Comparison of ENCODE assay signal across 15 mouse cellular contexts in genomic region chr1:58458867-58459266, GRCm38 (mm10). TPM values are rescaled to one million over a fixed set of nuclear protein-coding genes. Genes with fewer than 3 reads are reported as not detected.
DNase-seq lines count a peak whose midpoint lies in the region; ATAC-seq lines count a peak whose summit lies in the region.
"Had no signal": no experiment of that assay in that cellular context is flagged by ENCODE, and none has a peak within 500 bp of the region (broad histone marks: within the 10 kb centered on the region; RNA-seq: fewer than 3 reads in every experiment).

No protein-coding gene starts in this region.

- DNase-seq in forebrain, embryonic 14.5 days (ENCODE audit: low spot score): peak; percentile 17
- peak; percentile 20 to 31 for DNase-seq in kidney, adult 8-10 months
- peak; percentile 29 for DNase-seq in right cerebral cortex, postnatal 14 days
- DNase-seq in right cerebral cortex, postnatal 36 days (ENCODE audit: low spot score in 2 of 2): no peak
- DNase-seq in right cerebral cortex, postnatal 4 days: peak; percentile 16
- no peak for DNase-seq in spleen, postnatal 14 days (ENCODE audit: low spot score in 2 of 2)
- DNase-seq: layer of hippocampus, postnatal 36 days; lung, adult 18-20 months had no signal

- H3K4me1 ChIP-seq in forebrain, embryonic 14.5 days (ENCODE audit: control insufficient read depth, insufficient read depth, low read length): no peaks in the 10 kb centered on the region
- no peaks in the 10 kb centered on the region for H3K4me1 ChIP-seq in forebrain, embryonic 13.5 days
- H3K4me1 ChIP-seq in kidney, embryonic 14.5 days (ENCODE audit: control insufficient read depth, insufficient read depth, low read length): no peaks in the 10 kb centered on the region
- H3K4me1 ChIP-seq: embryonic facial prominence, embryonic 12.5 days; forebrain, embryonic 10.5 days; hindbrain, embryonic 13.5 days; limb, embryonic 13.5 days; neural tube, embryonic 13.5 days had no signal

- no peaks in the 10 kb centered on the region for H3K27me3 ChIP-seq in forebrain, embryonic 14.5 days (replicated peaks; ENCODE audit: control insufficient read depth, insufficient read depth, low read length)
- H3K27me3 ChIP-seq in forebrain, embryonic 13.5 days: no peaks in the 10 kb centered on the region
- no peaks in the 10 kb centered on the region for H3K27me3 ChIP-seq in kidney, embryonic 14.5 days (ENCODE audit: control insufficient read depth, insufficient read depth, low read length)
- H3K27me3 ChIP-seq: embryonic facial prominence, embryonic 12.5 days; hindbrain, embryonic 13.5 days; limb, embryonic 13.5 days; neural tube, embryonic 13.5 days had no signal

- no peak for ATAC-seq in forebrain, embryonic 14.5 days
- no peak for ATAC-seq in forebrain, embryonic 13.5 days
- no peak for ATAC-seq in kidney, embryonic 14.5 days (ENCODE audit: low FRiP score, low TSS enrichment)

- no peaks in the 10 kb centered on the region for H3K9me3 ChIP-seq in forebrain, embryonic 14.5 days (replicated peaks; ENCODE audit: control insufficient read depth, low read length)
- H3K9me3 ChIP-seq in forebrain, embryonic 13.5 days (replicated peaks): no peaks in the 10 kb centered on the region
- H3K9me3 ChIP-seq in kidney, embryonic 14.5 days (ENCODE audit: control insufficient read depth, low read length): no peaks in the 10 kb centered on the region
- H3K9me3 ChIP-seq: embryonic facial prominence, embryonic 12.5 days; forebrain, embryonic 10.5 days; hindbrain, embryonic 13.5 days; limb, embryonic 13.5 days; neural tube, embryonic 13.5 days had no signal

- peaks cover 92% of the 10 kb centered on the region for H3K36me3 ChIP-seq in forebrain, embryonic 14.5 days (ENCODE audit: control insufficient read depth, insufficient read depth, low read length)
- H3K36me3 ChIP-seq in forebrain, embryonic 13.5 days (ENCODE audit: poor library complexity, severe bottlenecking): peaks cover 97% of the 10 kb centered on the region
- peaks cover 91% of the 10 kb centered on the region for H3K36me3 ChIP-seq in kidney, embryonic 14.5 days (ENCODE audit: control insufficient read depth, insufficient read depth, low read length)

- 67% methylated on average over 2 of the region's 2 CpGs for WGBS in forebrain, embryonic 14.5 days
- 69% methylated on average over 2 of the region's 2 CpGs for WGBS in forebrain, embryonic 13.5 days
- 84% methylated on average over 2 of the region's 2 CpGs for WGBS in kidney, embryonic 14.5 days

- no peak overlapping the region for H3K27ac ChIP-seq in forebrain, embryonic 14.5 days (ENCODE audit: low read depth, low read length)
- H3K27ac ChIP-seq in forebrain, embryonic 13.5 days: no peak overlapping the region
- no peak overlapping the region for H3K27ac ChIP-seq in kidney, embryonic 14.5 days (ENCODE audit: low read depth, low read length)
- H3K27ac ChIP-seq: embryonic facial prominence, embryonic 12.5 days; forebrain, embryonic 10.5 days; hindbrain, embryonic 13.5 days; limb, embryonic 13.5 days; neural tube, embryonic 13.5 days had no signal

- H3K4me2 ChIP-seq in forebrain, embryonic 14.5 days (ENCODE audit: low read length): no peak overlapping the region
- no peak overlapping the region for H3K4me2 ChIP-seq in forebrain, embryonic 13.5 days
- no peak overlapping the region for H3K4me2 ChIP-seq in kidney, embryonic 14.5 days (replicated peaks; ENCODE audit: low read depth, low read length)
- H3K4me2 ChIP-seq: embryonic facial prominence, embryonic 12.5 days; hindbrain, embryonic 13.5 days; limb, embryonic 13.5 days; neural tube, embryonic 13.5 days had no signal

- H3K9ac ChIP-seq in forebrain, embryonic 14.5 days (ENCODE audit: low read length): no peak overlapping the region
- H3K9ac ChIP-seq in forebrain, embryonic 13.5 days: no peak overlapping the region
- H3K9ac ChIP-seq in kidney, embryonic 14.5 days (ENCODE audit: low read depth, low read length): no peak overlapping the region
- H3K9ac ChIP-seq: embryonic facial prominence, embryonic 12.5 days; hindbrain, embryonic 13.5 days; limb, embryonic 13.5 days; neural tube, embryonic 13.5 days had no signal

- no peak overlapping the region for H3K4me3 ChIP-seq in forebrain, embryonic 14.5 days (ENCODE audit: low read depth, low read length)
- H3K4me3 ChIP-seq in forebrain, embryonic 13.5 days: no peak overlapping the region
- no peak overlapping the region for H3K4me3 ChIP-seq in kidney, embryonic 14.5 days (ENCODE audit: low read length)
- H3K4me3 ChIP-seq: embryonic facial prominence, embryonic 12.5 days; forebrain, embryonic 10.5 days; hindbrain, embryonic 13.5 days; limb, embryonic 13.5 days; neural tube, embryonic 13.5 days had no signal

RNA-seq across cellular contexts. Expression of gene Ppil3, which starts 13.6 kb away (rescaled TPM):
- 55.9 and 59.9 TPM in 2 replicates for polyA plus RNA-seq in forebrain, embryonic 14.5 days (2014; fragmentation: Nextera tagmentation; extraction: Ambion mirVana)
- 54.2 and 54.6 TPM in 2 replicates for polyA plus RNA-seq in forebrain, embryonic 13.5 days (2015; fragmentation: Nextera tagmentation; extraction: Ambion mirVana)
- polyA plus RNA-seq in kidney, embryonic 14.5 days (2014; fragmentation: Nextera tagmentation; extraction: Ambion mirVana): 56.1 and 74.5 TPM in 2 replicates

RNA-seq across cellular contexts. Expression of gene Nif3l1, which starts 13.9 kb away (rescaled TPM):
- 67.6 and 74.1 TPM in 2 replicates for polyA plus RNA-seq in forebrain, embryonic 14.5 days (2014; fragmentation: Nextera tagmentation; extraction: Ambion mirVana)
- polyA plus RNA-seq in forebrain, embryonic 13.5 days (2015; fragmentation: Nextera tagmentation; extraction: Ambion mirVana): 64.1 and 64.8 TPM in 2 replicates
- 57.2 and 57.3 TPM in 2 replicates for polyA plus RNA-seq in kidney, embryonic 14.5 days (2014; fragmentation: Nextera tagmentation; extraction: Ambion mirVana)

RNA-seq across cellular contexts. Expression of gene Clk1, which starts 35.0 kb away (rescaled TPM):
- polyA plus RNA-seq in forebrain, embryonic 14.5 days (2014; fragmentation: Nextera tagmentation; extraction: Ambion mirVana): 146 and 211 TPM in 2 replicates
- polyA plus RNA-seq in forebrain, embryonic 13.5 days (2015; fragmentation: Nextera tagmentation; extraction: Ambion mirVana): 165 and 177 TPM in 2 replicates
- polyA plus RNA-seq in kidney, embryonic 14.5 days (2014; fragmentation: Nextera tagmentation; extraction: Ambion mirVana): 205 and 214 TPM in 2 replicates

RNA-seq across cellular contexts. Expression of gene Orc2, which starts 46.0 kb away (rescaled TPM):
- polyA plus RNA-seq in forebrain, embryonic 14.5 days (2014; fragmentation: Nextera tagmentation; extraction: Ambion mirVana): 28.4 and 32.5 TPM in 2 replicates
- 34.0 and 40.1 TPM in 2 replicates for polyA plus RNA-seq in forebrain, embryonic 13.5 days (2015; fragmentation: Nextera tagmentation; extraction: Ambion mirVana)
- 26.4 and 36.6 TPM in 2 replicates for polyA plus RNA-seq in kidney, embryonic 14.5 days (2014; fragmentation: Nextera tagmentation; extraction: Ambion mirVana)

Comparison
In these comparisons a context has a peak if more than half of its experiments do, and no peak if none do; other contexts are left out.
1. DNase-seq: peak in forebrain, embryonic 14.5 days (single experiment), kidney, adult 8-10 months (2 of 2), right cerebral cortex, postnatal 14 days (single experiment) and right cerebral cortex, postnatal 4 days (single experiment); none in right cerebral cortex, postnatal 36 days (0 of 2) and spleen, postnatal 14 days (0 of 2).